ENCODE assay signal across 27 mouse cellular contexts in the genomic region with DNA sequence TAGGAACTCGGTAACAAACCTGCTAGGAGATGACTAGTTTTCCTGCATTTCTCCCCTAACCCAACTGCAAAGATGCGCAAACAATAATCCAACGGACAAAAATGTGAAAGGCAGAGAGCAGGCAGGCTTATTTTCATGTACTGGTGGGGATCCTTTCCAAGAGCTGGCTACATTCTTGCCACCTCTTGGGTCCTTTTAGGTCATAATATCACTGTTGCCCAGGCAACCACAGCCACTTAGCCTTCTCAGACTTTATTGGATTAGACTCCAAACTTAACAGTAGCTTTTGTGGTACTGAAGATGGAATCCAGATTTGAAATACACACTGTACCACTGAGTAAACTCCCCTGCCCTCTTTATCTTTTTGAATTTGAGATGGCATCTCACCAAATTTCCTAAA. TPM values are rescaled to one million over a fixed set of nuclear protein-coding genes. Genes with fewer than 3 reads are reported as not detected.
DNase-seq lines count a peak whose midpoint lies in the region; ATAC-seq and TF ChIP-seq lines count a peak whose summit lies in the region.
"Had no signal": no experiment of that assay in that cellular context is flagged by ENCODE, and none has a peak within 500 bp of the region (broad histone marks: within the 10 kb centered on the region; RNA-seq: fewer than 3 reads in every experiment).

No protein-coding gene starts in this region.

- H3K4me2 ChIP-seq in lung, embryonic 16.5 days (ENCODE audit: low read depth, low read length): 0 out of 2 replicates have a peak overlapping the region, but pooled peaks have one; percentile 14
- no peak overlapping the region for H3K4me2 ChIP-seq in lung, postnatal 0 days (replicated peaks; ENCODE audit: low read depth, low read length)
- H3K4me2 ChIP-seq in limb, embryonic 13.5 days (replicated peaks): no peak overlapping the region
- no peak overlapping the region for H3K4me2 ChIP-seq in limb, embryonic 14.5 days (replicated peaks; ENCODE audit: low read depth, low read length, severe bottlenecking)
- H3K4me2 ChIP-seq: hindbrain, embryonic 12.5 days; intestine, embryonic 15.5 days had no signal

- H3K27me3 ChIP-seq in lung, embryonic 16.5 days (ENCODE audit: control insufficient read depth, insufficient read depth, low read depth, low read length): no peaks in the 10 kb centered on the region
- H3K27me3 ChIP-seq in lung, postnatal 0 days (replicated peaks; ENCODE audit: insufficient read depth, low read length): no peaks in the 10 kb centered on the region
- no peaks in the 10 kb centered on the region for H3K27me3 ChIP-seq in limb, embryonic 13.5 days
- no peaks in the 10 kb centered on the region for H3K27me3 ChIP-seq in limb, embryonic 14.5 days (ENCODE audit: control insufficient read depth, insufficient read depth, low read length)
- H3K27me3 ChIP-seq: hindbrain, embryonic 12.5 days; intestine, embryonic 15.5 days had no signal

- no peak overlapping the region for H3K4me3 ChIP-seq in lung, embryonic 16.5 days (ENCODE audit: low read length)
- no peak overlapping the region for H3K4me3 ChIP-seq in lung, postnatal 0 days (ENCODE audit: low read depth, low read length)
- no peak overlapping the region for H3K4me3 ChIP-seq in limb, embryonic 13.5 days
- H3K4me3 ChIP-seq in limb, embryonic 14.5 days (replicated peaks; ENCODE audit: low read length): no peak overlapping the region
- H3K4me3 ChIP-seq: heart, embryonic 10.5 days; hindbrain, embryonic 12.5 days; intestine, embryonic 15.5 days; layer of hippocampus, adult 2 months; left cerebral cortex, adult 2 months had no signal

- H3K4me1 ChIP-seq in lung, embryonic 16.5 days (replicated peaks; ENCODE audit: control insufficient read depth, insufficient read depth, low read length): peaks cover 5% of the 10 kb centered on the region; the same call in 1 of the 2 replicates
- H3K4me1 ChIP-seq in lung, postnatal 0 days (ENCODE audit: insufficient read depth, low read depth, low read length): no peaks in the 10 kb centered on the region; the same call in 1 of the 2 replicates
- H3K4me1 ChIP-seq in limb, embryonic 13.5 days: no peaks in the 10 kb centered on the region
- peaks cover 6% of the 10 kb centered on the region; the same call in 1 of the 2 replicates for H3K4me1 ChIP-seq in limb, embryonic 14.5 days (ENCODE audit: control insufficient read depth, insufficient read depth, low read length)
- H3K4me1 ChIP-seq: heart, embryonic 10.5 days; hindbrain, embryonic 12.5 days; intestine, embryonic 15.5 days had no signal

- TF ChIP-seq EP300 in lung, postnatal 0 days (IDR thresholded peaks at IDR 0.05): no peak

- no peaks in the 10 kb centered on the region for H3K36me3 ChIP-seq in lung, embryonic 16.5 days (ENCODE audit: control insufficient read depth, insufficient read depth, low read length)
- no peaks in the 10 kb centered on the region for H3K36me3 ChIP-seq in lung, postnatal 0 days (ENCODE audit: insufficient read depth, low read length)
- no peaks in the 10 kb centered on the region for H3K36me3 ChIP-seq in limb, embryonic 13.5 days
- no peaks in the 10 kb centered on the region for H3K36me3 ChIP-seq in limb, embryonic 14.5 days (ENCODE audit: control insufficient read depth, insufficient read depth, low read length)
- H3K36me3 ChIP-seq: heart, embryonic 10.5 days; hindbrain, embryonic 12.5 days; intestine, embryonic 15.5 days had no signal

- DNase-seq in gastrocnemius, postnatal 14 days: peak; percentile 8
- DNase-seq in gastrocnemius, adult 8-10 months (ENCODE audit: low spot score in 2 of 2): no peak
- DNase-seq in lung, postnatal 0 days (ENCODE audit: low spot score): no peak
- peak; percentile 56 for DNase-seq in limb, embryonic 14.5 days (ENCODE audit: low spot score)
- no peak for DNase-seq in thymus, postnatal 25 days
- DNase-seq: adrenal gland, postnatal 36 days; B cell, adult 2 months; cerebellum, adult 2 months; cerebellum, postnatal 14 days; heart, postnatal 36 days; kidney, adult 2 months; kidney, postnatal 36 days; liver; midbrain, embryonic 14.5 days; right cerebral cortex, adult 18-20 months; right cerebral cortex, postnatal 4 days; thymus, postnatal 14 days had no signal

- H3K9me3 ChIP-seq in lung, embryonic 16.5 days (ENCODE audit: control insufficient read depth, low read length): no peaks in the 10 kb centered on the region
- H3K9me3 ChIP-seq in lung, postnatal 0 days (ENCODE audit: low read length): no peaks in the 10 kb centered on the region
- no peaks in the 10 kb centered on the region for H3K9me3 ChIP-seq in limb, embryonic 13.5 days
- no peaks in the 10 kb centered on the region for H3K9me3 ChIP-seq in limb, embryonic 14.5 days (ENCODE audit: control insufficient read depth, low read length)
- H3K9me3 ChIP-seq: heart, embryonic 10.5 days; hindbrain, embryonic 12.5 days; intestine, embryonic 15.5 days had no signal

- no peak overlapping the region for H3K9ac ChIP-seq in lung, embryonic 16.5 days (ENCODE audit: low read length)
- H3K9ac ChIP-seq in lung, postnatal 0 days (replicated peaks; ENCODE audit: low read depth): no peak overlapping the region
- H3K9ac ChIP-seq in limb, embryonic 13.5 days: no peak overlapping the region
- no peak overlapping the region for H3K9ac ChIP-seq in limb, embryonic 14.5 days (ENCODE audit: low read depth, low read length, severe bottlenecking)
- H3K9ac ChIP-seq: hindbrain, embryonic 12.5 days; intestine, embryonic 15.5 days; liver, embryonic 14.5 days had no signal

- no peak overlapping the region; the same call in 1 of the 2 replicates for H3K27ac ChIP-seq in lung, embryonic 16.5 days (ENCODE audit: low read length)
- H3K27ac ChIP-seq in lung, postnatal 0 days (ENCODE audit: low read length): no peak overlapping the region
- H3K27ac ChIP-seq in limb, embryonic 13.5 days: 0 out of 2 replicates have a peak overlapping the region, but pooled peaks have one; percentile 11
- 0 out of 2 replicates have a peak overlapping the region, but pooled peaks have one; percentile 33 for H3K27ac ChIP-seq in limb, embryonic 14.5 days (replicated peaks; ENCODE audit: low read depth, low read length)
- H3K27ac ChIP-seq: heart, embryonic 10.5 days; hindbrain, embryonic 12.5 days; hindbrain, postnatal 0 days; intestine, embryonic 15.5 days; layer of hippocampus, adult 2 months; left cerebral cortex, adult 2 months; liver, embryonic 14.5 days had no signal

- intact Hi-C loops in gastrocnemius, postnatal 14 days (cut with DNase I; ENCODE audit: low total_unique reads): no loop called here

- WGBS in lung, embryonic 16.5 days: 55% methylated on average over 3 of the region's 3 CpGs
- 54% methylated on average over 3 of the region's 3 CpGs for WGBS in lung, postnatal 0 days
- WGBS in limb, embryonic 13.5 days: 63% methylated on average over 3 of the region's 3 CpGs
- 57% methylated on average over 3 of the region's 3 CpGs for whole genome bisulfite sequencing in limb, embryonic 14.5 days

- ATAC-seq in lung, embryonic 16.5 days (ENCODE audit: low read depth): peak; percentile 64
- ATAC-seq in lung, postnatal 0 days: no peak
- ATAC-seq in limb, embryonic 13.5 days (ENCODE audit: low FRiP score, low read depth): peak; percentile 85; the same call in 1 of the 2 replicates
- peak; percentile 68; the same call in 1 of the 2 replicates for ATAC-seq in limb, embryonic 14.5 days (ENCODE audit: low FRiP score, low read depth)
- ATAC-seq: forebrain, embryonic 14.5 days; hindbrain, postnatal 0 days; intestine, embryonic 15.5 days had no signal

- no peak for TF ChIP-seq CTCF in lung, postnatal 0 days (IDR thresholded peaks at IDR 0.05)

- no peak for TF ChIP-seq POLR2A in limb, embryonic 14.5 days (IDR thresholded peaks at IDR 0.05; ENCODE audit: borderline replicate concordance, extremely low read depth, insufficient read depth, insufficient read length)

RNA-seq across cellular contexts. Expression of a gene that starts 12.4 kb away (rescaled TPM):
- total RNA-seq in gastrocnemius, postnatal 14 days (2021): 1 to 10 TPM; 2.8 to 6.0 TPM
- 1 to 10 TPM; 1.7 to 5.1 (median 4.2) TPM for total RNA-seq in gastrocnemius, adult 8-10 months (2022)
- polyA plus RNA-seq in lung, embryonic 16.5 days (2015; fragmentation: Nextera tagmentation; extraction: Ambion mirVana): 14.2 and 18.1 TPM in 2 replicates
- polyA plus RNA-seq in lung, postnatal 0 days (2015; fragmentation: Nextera tagmentation; extraction: Ambion mirVana): 56.1 and 57.9 TPM in 2 replicates
- 2.4 and 4.3 TPM in 2 replicates for polyA plus RNA-seq in limb, embryonic 13.5 days (2015; fragmentation: Nextera tagmentation; extraction: Ambion mirVana)
- polyA plus RNA-seq in limb, embryonic 14.5 days (2012; rRNA removed): 1.3 and 1.7 TPM in 2 replicates
- polyA plus RNA-seq in limb, embryonic 14.5 days (2014; fragmentation: Nextera tagmentation; extraction: Ambion mirVana): 4.2 and 6.1 TPM in 2 replicates

RNA-seq across cellular contexts. Expression of a gene that starts 22.7 kb away (rescaled TPM):
- 100 to 1,000 TPM; 433 to 628 TPM for total RNA-seq in gastrocnemius, postnatal 14 days (2021)
- total RNA-seq in gastrocnemius, adult 8-10 months (2022): 10 to 100 TPM; 35.5 to 61.5 (median 44.4) TPM
- polyA plus RNA-seq in lung, embryonic 16.5 days (2015; fragmentation: Nextera tagmentation; extraction: Ambion mirVana): 653 and 737 TPM in 2 replicates
- polyA plus RNA-seq in lung, postnatal 0 days (2015; fragmentation: Nextera tagmentation; extraction: Ambion mirVana): 265 and 293 TPM in 2 replicates
- polyA plus RNA-seq in limb, embryonic 13.5 days (2015; fragmentation: Nextera tagmentation; extraction: Ambion mirVana): 262 and 263 TPM in 2 replicates
- 289 and 290 TPM in 2 replicates for polyA plus RNA-seq in limb, embryonic 14.5 days (2012; rRNA removed)
- 241 and 313 TPM in 2 replicates for polyA plus RNA-seq in limb, embryonic 14.5 days (2014; fragmentation: Nextera tagmentation; extraction: Ambion mirVana)

Comparison
In these comparisons a context has a peak if more than half of its experiments do, and no peak if none do; other contexts are left out.
1. DNase-seq: peak in gastrocnemius, postnatal 14 days (single experiment) and limb, embryonic 14.5 days (single experiment); none in gastrocnemius, adult 8-10 months (0 of 2), lung, postnatal 0 days (single experiment) and thymus, postnatal 25 days (single experiment).
2. H3K27ac ChIP-seq: peak in limb, embryonic 13.5 days (single experiment) and limb, embryonic 14.5 days (single experiment); none in lung, embryonic 16.5 days (single experiment) and lung, postnatal 0 days (single experiment).